Mouse (Mus musculus) gastrocnemius, postnatal 14 days (tissue): ENCODE results near the gene Slc10a7. TPM values are rescaled to one million over a fixed set of nuclear protein-coding genes. Genes with fewer than 3 reads are reported as not detected.
A peak's percentile ranks its signal among the peaks of the same experiment; 100 is the strongest.
"Not testable (repeated sequence)": the region's sequence is repeated elsewhere in the genome, so short reads cannot be mapped to it uniquely, and the experiment has no call there.

ENCODE experiments used
- DNase-seq: peaks from one replicate; pipeline ENCODE4 v3.0.0; 2021; ENCODE audit warnings: mixed read lengths
- intact Hi-C: fragments of 180-260 bp; cut with DNase I; formaldehyde crosslinking; loops from one replicate; pipeline ENCODE4 v1.15.1; 2025; ENCODE audit warnings: low total_unique reads
- total RNA-seq, 2 experiments: library from RNA; stranded (reverse); gene quantifications; 2 replicates each; pipeline ENCODE4 v1.2.3; 2021

The Slc10a7 gene
- total RNA-seq, 2 experiments from 2014 or later: 5.3 to 6.3 TPM

- intact Hi-C loops: no loop called here
- DNase-seq: no peak
Measured at GRCm38 (mm10) chr8:78543621-78544020, 34.5 kb downstream of the Slc10a7 start.

- DNase-seq: no peak
- intact Hi-C loops: no loop called here
Measured at GRCm38 (mm10) chr8:78544545-78544944, 35.4 kb downstream of the Slc10a7 start.

- intact Hi-C loops, DNase-seq: not testable (repeated sequence)
Measured at GRCm38 (mm10) chr8:78545153-78545817, 36.1 kb downstream of the Slc10a7 start.

- DNase-seq: no peak
- intact Hi-C loops: no loop called here
Measured at GRCm38 (mm10) chr8:78549971-78550751, 41.0 kb downstream of the Slc10a7 start.

- DNase-seq: no peak
- intact Hi-C loops: no loop called here
Measured at GRCm38 (mm10) chr8:78550752-78551134, 41.6 kb downstream of the Slc10a7 start.

- no peak for DNase-seq
- intact Hi-C loops: no loop called here
Measured at GRCm38 (mm10) chr8:78555817-78556216, 46.7 kb downstream of the Slc10a7 start.

- intact Hi-C loops: no loop called here
- DNase-seq: no peak
Measured at GRCm38 (mm10) chr8:78556773-78557434, 47.8 kb downstream of the Slc10a7 start.

GRCm38 (mm10) chr8:78561620-78562019, 52.5 kb downstream of the Slc10a7 start:
- no peak for DNase-seq
- intact Hi-C loops: no loop called here

- intact Hi-C loops: no loop called here
Measured at GRCm38 (mm10) chr8:78563466-78564058, 54.4 kb downstream of the Slc10a7 start.

GRCm38 (mm10) chr8:78564200-78564599, 55.1 kb downstream of the Slc10a7 start:
- DNase-seq: no peak
- intact Hi-C loops: no loop called here

More at GRCm38 (mm10) chr8:78563466-78564058, 54.4 kb downstream of the Slc10a7 start:
- DNase-seq: no peak

GRCm38 (mm10) chr8:78568196-78568595, 59.0 kb downstream of the Slc10a7 start:
- DNase-seq: peak; percentile 32
- intact Hi-C loops: no loop called here

- intact Hi-C loops: no loop called here
- no peak for DNase-seq
Measured at GRCm38 (mm10) chr8:78571528-78571927, 62.4 kb downstream of the Slc10a7 start.

- intact Hi-C loops: no loop called here
- DNase-seq: no peak
Measured at GRCm38 (mm10) chr8:78574207-78574606, 65.1 kb downstream of the Slc10a7 start.

- intact Hi-C loops: no loop called here
- no peak for DNase-seq
Measured at GRCm38 (mm10) chr8:78577569-78577968, 68.4 kb downstream of the Slc10a7 start.

GRCm38 (mm10) chr8:78578036-78578435, 68.9 kb downstream of the Slc10a7 start:
- intact Hi-C loops: no loop called here
- no peak for DNase-seq

GRCm38 (mm10) chr8:78584011-78584776, 75.0 kb downstream of the Slc10a7 start:
- intact Hi-C loops: no loop called here
- no peak for DNase-seq

- intact Hi-C loops: no loop called here
- no peak for DNase-seq
Measured at GRCm38 (mm10) chr8:78584863-78585262, 75.7 kb downstream of the Slc10a7 start.

- no peak for DNase-seq
- intact Hi-C loops: no loop called here
Measured at GRCm38 (mm10) chr8:78595481-78595908, 86.3 kb downstream of the Slc10a7 start.

GRCm38 (mm10) chr8:78598237-78598636, 89.1 kb downstream of the Slc10a7 start:
- intact Hi-C loops: no loop called here

More at GRCm38 (mm10) chr8:78598237-78598636, 89.1 kb downstream of the Slc10a7 start:
- DNase-seq: no peak
